Mouse (Mus musculus) mesoderm, embryonic 11.5 days (tissue): Measurements from ENCODE around the gene Olfr702.

Experiments used
- DNase-seq: peaks from one replicate; pipeline ENCODE4 v3.0.0-alpha.2; 2012; ENCODE audit warnings: low read depth, low spot score

The Olfr702 gene

GRCm38 (mm10) chr7:106833793-106834192, at the start of gene Olfr702:
Gene Olfr702, minus strand, starts transcription at chr7:106833893.
- no peak for DNase-seq

GRCm38 (mm10) chr7:106876791-106877190, 43.1 kb upstream of the Olfr702 start, which contains the start of gene Olfr705:
Gene Olfr705, minus strand, starts transcription at chr7:106876891.
- DNase-seq, result no peak

GRCm38 (mm10) chr7:106862885-106863284, 29.2 kb upstream of the Olfr702 start, which contains the start of gene Olfr704:
Gene Olfr704, plus strand, starts transcription at chr7:106863185.
- no peak for DNase-seq

- DNase-seq, result no peak
These were observed 9.4 kb upstream of the Olfr702 start, which contains the start of gene Olfr703 for GRCm38 (mm10) chr7:106843060-106843459. Gene Olfr703, plus strand, starts transcription at chr7:106843360.

- no peak for DNase-seq
These were observed 15.3 kb downstream of the Olfr702 start for GRCm38 (mm10) chr7:106818414-106818813.

GRCm38 (mm10) chr7:106815775-106816174, 17.9 kb downstream of the Olfr702 start:
- no peak for DNase-seq

GRCm38 (mm10) chr7:106813829-106814228, 19.9 kb downstream of the Olfr702 start, which contains the start of gene Olfr701:
Gene Olfr701, plus strand, starts transcription at chr7:106814129.
- no peak for DNase-seq

- no peak for DNase-seq
These were observed 25.0 kb downstream of the Olfr702 start, which contains the start of gene Olfr700 for GRCm38 (mm10) chr7:106808734-106809133. Gene Olfr700, minus strand, starts transcription at chr7:106808834.

- DNase-seq, result no peak
These were observed 40.6 kb downstream of the Olfr702 start, which contains the start of gene Olfr699 for GRCm38 (mm10) chr7:106793098-106793497. Gene Olfr699, minus strand, starts transcription at chr7:106793198.

- no peak for DNase-seq
These were observed 45.4 kb downstream of the Olfr702 start for GRCm38 (mm10) chr7:106788330-106788729.
